Mouse (Mus musculus) CH12.LX (cell line): Measurements from ENCODE around the gene Stard13. TPM values are rescaled to one million over a fixed set of nuclear protein-coding genes. Genes with fewer than 3 reads are reported as not detected.

Source experiments
- DNase-seq: peaks from one replicate; pipeline ENCODE4 v3.0.0-alpha.2; 2013; ENCODE audit errors: extremely low read depth
- H3K27ac ChIP-seq: 2 replicates; pipeline ENCODE4 v1.5.1; 2012; ENCODE audit warnings: low read depth, mild to moderate bottlenecking, control low read depth, moderate library complexity; ENCODE audit not compliant: insufficient read depth
- H3K27me3 ChIP-seq: replicated peaks from 2 replicates; pipeline ENCODE3; 2012; ENCODE audit warnings: inconsistent platforms
- H3K36me3 ChIP-seq, 2 experiments: replicated peaks in 1 of 2; 2 replicates each; pipeline versions ENCODE3 to v1.6.1; 2012; ENCODE audit warnings: inconsistent platforms in 1 of 2, low read length in 1 of 2, mild to moderate bottlenecking in 1 of 2, mixed read lengths in 1 of 2, moderate library complexity in 1 of 2; ENCODE audit not compliant: control insufficient read depth in 1 of 2, insufficient read depth in 1 of 2
- H3K4me1 ChIP-seq, 2 experiments: 2 replicates each; pipeline ENCODE4 v1.6.1; 2012; ENCODE audit warnings: inconsistent platforms in 1 of 2, moderate library complexity in 1 of 2; ENCODE audit not compliant: insufficient read depth in 2 of 2, control insufficient read depth in 1 of 2
- H3K4me2 ChIP-seq: 2 replicates; pipeline ENCODE4 v1.6.1; 2012; ENCODE audit warnings: low read depth, mild to moderate bottlenecking, control low read depth; ENCODE audit not compliant: poor library complexity, insufficient read depth, severe bottlenecking
- H3K4me3 ChIP-seq, 3 experiments: fragments of 150-350 bp in 1 of 3; sonication (generic) in 1 of 3; replicated peaks in 1 of 3; 2 replicates each; pipeline versions ENCODE3 to v1.5.1; 2011 to 2012; ENCODE audit warnings: low read depth in 2 of 3, low read length in 2 of 3, mild to moderate bottlenecking in 2 of 3, moderate library complexity in 2 of 3, control low read depth in 1 of 3, improper control_type of control experiment in 1 of 3, inconsistent platforms in 1 of 3, mixed read lengths in 1 of 3; ENCODE audit not compliant: poor library complexity in 1 of 3
- H3K79me2 ChIP-seq: replicated peaks from 2 replicates; pipeline ENCODE4 v1.6.1; 2012; ENCODE audit warnings: mild to moderate bottlenecking, moderate library complexity; ENCODE audit not compliant: control insufficient read depth, poor library complexity, insufficient read depth, severe bottlenecking; ENCODE audit errors: extremely low read depth
- H3K9ac ChIP-seq: 2 replicates; pipeline ENCODE4 v1.6.1; 2012; ENCODE audit warnings: low read depth, mild to moderate bottlenecking, control low read depth, moderate library complexity; ENCODE audit not compliant: insufficient read depth
- H3K9me3 ChIP-seq: replicated peaks from 2 replicates; pipeline ENCODE3; 2012; ENCODE audit warnings: low read length, inconsistent platforms, mixed read lengths
- BHLHE40 ChIP-seq: IDR thresholded peaks from 2 replicates; pipeline ENCODE4 v1.6.1; 2011; ENCODE audit warnings: mild to moderate bottlenecking, low read depth, low read length, improper control_type of control experiment
- CHD1 ChIP-seq: IDR thresholded peaks from 2 replicates; pipeline ENCODE4 v1.6.1; 2012; ENCODE audit warnings: low read depth, low read length, improper control_type of control experiment, inconsistent platforms
- E2F4 ChIP-seq: IDR thresholded peaks from 2 replicates; pipeline ENCODE4 v1.6.1; 2011; ENCODE audit warnings: low read depth, low read length, improper control_type of control experiment; ENCODE audit not compliant: insufficient replicate concordance
- HCFC1 ChIP-seq: IDR thresholded peaks from 2 replicates; pipeline ENCODE4 v1.6.1; 2012; ENCODE audit warnings: low read depth, mild to moderate bottlenecking, inconsistent platforms, low read length, improper control_type of control experiment
- IRF4 ChIP-seq: IDR thresholded peaks from 2 replicates; pipeline ENCODE4 v1.6.1; 2014; ENCODE audit warnings: low read depth, mild to moderate bottlenecking, inconsistent platforms, low read length, improper control_type of control experiment
- MAFK ChIP-seq: IDR thresholded peaks from 2 replicates; pipeline ENCODE4 v1.6.1; 2011; ENCODE audit warnings: low read length, improper control_type of control experiment; ENCODE audit not compliant: insufficient replicate concordance
- MAZ ChIP-seq: IDR thresholded peaks from 2 replicates; pipeline ENCODE4 v1.6.1; 2012; ENCODE audit warnings: low read depth, mild to moderate bottlenecking, inconsistent platforms, low read length, improper control_type of control experiment, moderate library complexity
- MEF2A ChIP-seq: IDR thresholded peaks from 2 replicates; pipeline ENCODE4 v1.6.1; 2014; ENCODE audit warnings: low read depth, mild to moderate bottlenecking, inconsistent platforms, low read length, improper control_type of control experiment, borderline replicate concordance
- MYC ChIP-seq: IDR thresholded peaks from 2 replicates; pipeline ENCODE4 v1.6.1; 2011; ENCODE audit warnings: low read depth, mild to moderate bottlenecking, improper control_type of control experiment, low read length
- NRF1 ChIP-seq: IDR thresholded peaks from 2 replicates; pipeline ENCODE4 v1.6.1; 2014; ENCODE audit warnings: low read depth, mild to moderate bottlenecking, inconsistent platforms, low read length, improper control_type of control experiment, moderate library complexity
- PAX5 ChIP-seq: IDR thresholded peaks from 2 replicates; pipeline ENCODE4 v1.6.1; 2012; ENCODE audit warnings: low read length, inconsistent platforms, mixed read lengths
- POLR2A ChIP-seq: IDR thresholded peaks from 2 replicates; pipeline ENCODE4 v1.6.1; 2011; ENCODE audit warnings: low read depth, mild to moderate bottlenecking, improper control_type of control experiment, low read length
- RAD21 ChIP-seq: IDR thresholded peaks from 2 replicates; pipeline ENCODE4 v1.6.1; 2011; ENCODE audit warnings: low read depth, mild to moderate bottlenecking, low read length, improper control_type of control experiment, moderate library complexity
- RCOR1 ChIP-seq: conservative IDR thresholded peaks from 2 replicates; pipeline ENCODE4 v1.6.1; 2012; ENCODE audit warnings: low read depth, mild to moderate bottlenecking, inconsistent platforms, low read length, improper control_type of control experiment
- SIN3A ChIP-seq: IDR thresholded peaks from 2 replicates; pipeline ENCODE4 v1.6.1; 2012; ENCODE audit warnings: low read length, improper control_type of control experiment, inconsistent platforms
- SMC3 ChIP-seq: IDR thresholded peaks from 2 replicates; pipeline ENCODE4 v1.6.1; 2011; ENCODE audit warnings: low read depth, low read length, improper control_type of control experiment
- TCF12 ChIP-seq: IDR thresholded peaks from 2 replicates; pipeline ENCODE4 v1.6.1; 2014; ENCODE audit warnings: low read depth, mild to moderate bottlenecking, inconsistent platforms, low read length, improper control_type of control experiment
- UBTF ChIP-seq: IDR thresholded peaks from 2 replicates; pipeline ENCODE4 v1.6.1; 2012; ENCODE audit warnings: low read depth, mild to moderate bottlenecking, inconsistent platforms, low read length, improper control_type of control experiment, moderate library complexity
- ZC3H11A ChIP-seq: IDR thresholded peaks from 2 replicates; pipeline ENCODE4 v1.6.1; 2012; ENCODE audit warnings: low read depth, mild to moderate bottlenecking, inconsistent platforms, low read length, improper control_type of control experiment
- ZMIZ1 ChIP-seq: IDR thresholded peaks from 2 replicates; pipeline ENCODE4 v1.6.1; 2012; ENCODE audit warnings: low read depth, mild to moderate bottlenecking, inconsistent platforms, low read length, improper control_type of control experiment
- ZNF384 ChIP-seq: IDR thresholded peaks from 2 replicates; pipeline ENCODE4 v1.6.1; 2012; ENCODE audit warnings: low read depth, low read length, improper control_type of control experiment, inconsistent platforms
- dilution Hi-C: fragments of 300-500 bp; cut with MboI; formaldehyde crosslinking; loops from 2 replicates; pipeline ENCODE4 v1.14.3; 2020; ENCODE audit warnings: low sequenced_read_pairs; ENCODE audit not compliant: extremely low pct_unique_long_range_greater_than_20kb, extremely low pct_ligation_motif_present
- in situ Hi-C: fragments of 300-500 bp; cut with MboI; formaldehyde crosslinking; loops from 3 replicates; pipeline ENCODE4 v1.14.3; 2019; ENCODE audit warnings: low sequenced_read_pairs, low pct_ligation_motif_present, low pct_unique_long_range_greater_than_20kb, mixed read lengths
- polyA plus RNA-seq: library from polyadenylated mRNA; unstranded; fragments of >175 nt; gene quantifications from 2 replicates; pipeline ENCODE4 v1.2.1, GENCODE M21; 2012; ENCODE audit warnings: low read depth; ENCODE audit not compliant: insufficient read length
- total RNA-seq, 2 experiments: library from RNA; depleted of rRNA; stranded (reverse); fragments of 300-350 nt in 1 of 2; fragments of >200 nt in 1 of 2; gene quantifications; 2 replicates each; pipeline ENCODE4 v1.2.3; 2012 to 2014

Gene Stard13
- total and polyA plus RNA-seq, 3 experiments = 33.5 to 154 (median 73.6) TPM

- no peak for TF ChIP-seq HCFC1
- TF ChIP-seq PAX5 = no peak
- TF ChIP-seq RAD21 = no peak
- TF ChIP-seq ZMIZ1 = 0 out of 2 replicates have a peak, but pooled peaks have one; percentile 47
- TF ChIP-seq POLR2A = peak; percentile 37; the same call in 1 of the 2 replicates
- no peak for TF ChIP-seq IRF4
- TF ChIP-seq NRF1 = no peak
- TF ChIP-seq MYC = no peak
- TF ChIP-seq CHD1 = peak; percentile 95; the same call in 1 of the 2 replicates
- TF ChIP-seq MEF2A = peak; percentile 27; the same call in 1 of the 2 replicates
- 0 out of 2 replicates have a peak, but pooled peaks have one; percentile 15 for TF ChIP-seq RCOR1
- TF ChIP-seq SMC3 = peak; percentile 0; the same call in 1 of the 2 replicates
Observed at GRCm38 (mm10) chr5:151135078-151135826, 98.4 kb downstream of the Stard13 start (continued).

- Histone ChIP-seq H3K36me3 (no peaks in the 10 kb centered on the region), H3K79me2 (no peaks in the 10 kb centered on the region), H3K9ac (no peak overlapping the region; the same call in 1 of the 2 replicates), H3K4me3 (no peak overlapping the region), H3K27ac (peak overlapping the region; percentile 42; the same call in 1 of the 2 replicates), H3K4me1 (peaks cover 21 to 42% of the 10 kb centered on the region in 2 experiments), H3K27me3 (no peaks in the 10 kb centered on the region), H3K4me2 (0 out of 2 replicates have a peak overlapping the region, but pooled peaks have one; percentile 75), H3K9me3 (peaks cover 6% of the 10 kb centered on the region)
- TF ChIP-seq UBTF (no peak), BHLHE40 (no peak), ZC3H11A (no peak), MAFK (peak; percentile 63; the same call in 1 of the 2 replicates), RCOR1 (no peak), MEF2A (no peak)
- DNase-seq = no peak
- in situ Hi-C loops (no loop called here), dilution Hi-C loops (no loop called here)
Observed at GRCm38 (mm10) chr5:151134202-151134601, 99.4 kb downstream of the Stard13 start.

GRCm38 (mm10) chr5:151133744-151134143, 99.9 kb downstream of the Stard13 start:
- Histone ChIP-seq H3K4me1 (peaks cover 21 to 42% of the 10 kb centered on the region in 2 experiments), H3K27ac (peak overlapping the region; percentile 0; the same call in 1 of the 2 replicates), H3K4me3 (no peak overlapping the region), H3K9ac (no peak overlapping the region), H3K4me2 (no peak overlapping the region), H3K79me2 (no peaks in the 10 kb centered on the region), H3K9me3 (peaks cover 6% of the 10 kb centered on the region), H3K27me3 (no peaks in the 10 kb centered on the region), H3K36me3 (no peaks in the 10 kb centered on the region)
- in situ Hi-C loops (no loop called here), dilution Hi-C loops (no loop called here)
- TF ChIP-seq SIN3A (no peak), POLR2A (no peak), ZNF384 (no peak), IRF4 (no peak), TCF12 (peak; percentile 17; the same call in 1 of the 2 replicates), E2F4 (no peak), MAZ (no peak)
- DNase-seq = no peak
